Mouse (Mus musculus) forebrain, embryonic 16.5 days (tissue): Measurements from ENCODE around the gene Unc5b. TPM values are rescaled to one million over a fixed set of nuclear protein-coding genes. Genes with fewer than 3 reads are reported as not detected.
A peak's percentile ranks its signal among the peaks of the same experiment; 100 is the strongest.

Source experiments
- ATAC-seq: fragments of 200-750 bp; cut with Nextera tagmentation; 2 replicates; pipeline ENCODE4 v1.8.0; 2017; ENCODE audit warnings: mild to moderate bottlenecking, moderate library complexity
- H3K27ac ChIP-seq: fragments of 300-500 bp; sonication (generic); 2 replicates; pipeline ENCODE4 v1.5.1; 2014; ENCODE audit warnings: low read length, control low read depth
- H3K27me3 ChIP-seq: fragments of 300-500 bp; sonication (generic); replicated peaks from 2 replicates; pipeline ENCODE4 v1.6.1; 2014; ENCODE audit warnings: low read length; ENCODE audit not compliant: control insufficient read depth, insufficient read depth
- H3K36me3 ChIP-seq: fragments of 300-500 bp; sonication (generic); 2 replicates; pipeline ENCODE4 v1.6.1; 2014; ENCODE audit not compliant: control insufficient read depth, insufficient read depth
- H3K4me1 ChIP-seq: fragments of 300-500 bp; sonication (generic); replicated peaks from 2 replicates; pipeline ENCODE4 v1.6.1; 2014; ENCODE audit warnings: low read length; ENCODE audit not compliant: control insufficient read depth, insufficient read depth
- H3K4me2 ChIP-seq: fragments of 300-500 bp; sonication (generic); 2 replicates; pipeline ENCODE4 v1.6.1; 2014; ENCODE audit warnings: mild to moderate bottlenecking, low read length, control low read depth
- H3K4me3 ChIP-seq: fragments of 300-500 bp; sonication (generic); replicated peaks from 2 replicates; pipeline ENCODE4 v1.5.1; 2014; ENCODE audit warnings: mild to moderate bottlenecking, low read length, control low read depth
- H3K9ac ChIP-seq: fragments of 300-500 bp; sonication (generic); replicated peaks from 2 replicates; pipeline ENCODE4 v1.6.1; 2014; ENCODE audit warnings: low read depth, low read length, control low read depth
- H3K9me3 ChIP-seq: fragments of 300-500 bp; sonication (generic); 2 replicates; pipeline ENCODE4 v1.6.1; 2016; ENCODE audit warnings: low read length; ENCODE audit not compliant: control insufficient read depth
- WGBS: fragments of 180-500 bp; shearing (Covaris S2); extraction: QIAGEN DNeasy Blood & Tissue Kit; methylation state at CpG from one replicate; pipeline ENCODE4 v1.1.7; 2014; 5-methylcytosine and 5-hydroxymethylcytosine counted together
- polyA plus RNA-seq: library from polyadenylated mRNA; unstranded; fragments of >200 nt; fragmentation: Nextera tagmentation; extraction: Ambion mirVana; gene quantifications from 2 replicates; pipeline ENCODE4 v1.2.1, GENCODE M21; 2015

The Unc5b gene
- polyA plus RNA-seq, 1 experiment from 2014 or later, result 2.6 TPM

DNA sequence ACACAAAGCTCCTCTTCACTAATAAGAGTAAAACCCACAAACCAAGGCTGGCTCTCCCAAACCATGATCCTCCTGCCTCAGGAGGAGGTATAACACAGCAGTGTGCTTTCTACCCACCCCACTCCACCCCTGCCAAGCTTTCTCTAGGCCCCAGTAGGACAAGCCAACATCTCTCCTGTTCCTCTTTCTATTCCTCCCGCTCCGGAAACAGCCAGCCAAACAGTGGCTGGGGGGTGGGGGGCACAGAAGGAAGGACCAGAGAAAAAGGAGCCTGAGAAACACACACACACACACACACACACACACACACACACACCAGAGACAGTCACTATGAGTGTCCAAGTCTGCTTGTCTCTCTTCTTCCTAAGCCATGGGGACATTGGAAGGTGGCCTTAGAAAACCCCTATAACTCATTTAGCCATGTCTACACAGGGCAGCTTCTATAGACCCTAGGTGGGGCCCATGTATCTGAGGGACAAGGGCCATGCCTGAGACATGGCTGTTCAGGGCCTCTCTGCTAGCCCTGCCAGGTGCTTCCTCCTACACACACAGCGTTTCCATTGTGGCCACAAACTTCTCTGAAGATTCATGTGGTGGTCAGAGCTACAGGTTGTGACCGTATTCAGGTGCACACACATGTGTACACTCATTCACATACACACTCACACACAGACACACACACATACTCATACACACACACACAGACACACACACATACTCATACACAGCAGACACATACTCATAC lies 91.6 kb downstream of the Unc5b start:
- Histone ChIP-seq H3K27ac (no peak overlapping the region), H3K9ac (no peak overlapping the region), H3K36me3 (peaks cover 3% of the 10 kb centered on the region; the same call in 1 of the 2 replicates), H3K27me3 (no peaks in the 10 kb centered on the region), H3K4me2 (no peak overlapping the region), H3K4me1 (no peaks in the 10 kb centered on the region), H3K9me3 (no peaks in the 10 kb centered on the region), H3K4me3 (no peak overlapping the region)
- ATAC-seq, result no peak
- WGBS, result 89% methylated on average over 4 of the region's 4 CpGs

DNA sequence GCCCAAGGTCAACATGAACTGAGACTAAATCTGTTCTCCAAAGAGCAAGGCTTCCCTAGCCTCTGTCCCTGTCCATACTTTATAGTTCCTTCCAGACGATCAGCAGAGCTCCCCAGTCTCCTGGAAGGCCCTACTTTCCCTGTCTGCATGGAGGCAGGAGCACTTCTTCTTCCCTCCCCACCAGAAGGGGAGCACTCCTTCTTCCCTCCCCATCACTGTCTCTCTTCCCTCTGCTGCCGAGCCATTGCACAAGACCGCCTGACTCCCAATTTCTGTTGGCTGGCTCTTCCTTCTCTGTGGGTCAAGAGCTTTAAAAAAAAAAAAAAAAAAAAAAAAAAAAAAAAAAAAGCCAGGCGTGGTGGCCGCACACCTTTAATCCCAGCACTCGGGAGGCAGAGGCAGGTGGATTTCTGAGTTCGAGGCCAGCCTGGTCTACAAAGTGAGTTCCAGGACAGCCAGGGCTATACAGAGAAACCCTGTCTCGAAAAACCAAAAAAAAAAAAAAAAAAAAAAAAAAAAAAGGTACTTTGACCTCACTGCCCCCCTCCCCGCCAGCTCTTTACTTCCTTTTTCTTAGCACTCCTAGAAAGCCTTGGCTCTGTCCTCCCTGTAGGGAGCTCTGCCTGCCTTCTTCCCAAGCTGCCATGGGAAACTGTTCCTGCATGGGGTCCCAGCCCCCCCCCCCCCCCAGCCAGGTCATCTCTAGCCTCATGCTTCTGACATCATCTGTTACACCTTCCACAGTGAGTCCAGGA lies 93.3 kb downstream of the Unc5b start:
- Histone ChIP-seq H3K27me3 (no peaks in the 10 kb centered on the region), H3K36me3 (peaks cover 3% of the 10 kb centered on the region; the same call in 1 of the 2 replicates), H3K4me3 (no peak overlapping the region), H3K4me2 (no peak overlapping the region), H3K9me3 (no peaks in the 10 kb centered on the region), H3K27ac (no peak overlapping the region), H3K4me1 (no peaks in the 10 kb centered on the region), H3K9ac (no peak overlapping the region)
- no peak for ATAC-seq
- 79% methylated on average over 7 of the region's 9 CpGs for WGBS

DNA sequence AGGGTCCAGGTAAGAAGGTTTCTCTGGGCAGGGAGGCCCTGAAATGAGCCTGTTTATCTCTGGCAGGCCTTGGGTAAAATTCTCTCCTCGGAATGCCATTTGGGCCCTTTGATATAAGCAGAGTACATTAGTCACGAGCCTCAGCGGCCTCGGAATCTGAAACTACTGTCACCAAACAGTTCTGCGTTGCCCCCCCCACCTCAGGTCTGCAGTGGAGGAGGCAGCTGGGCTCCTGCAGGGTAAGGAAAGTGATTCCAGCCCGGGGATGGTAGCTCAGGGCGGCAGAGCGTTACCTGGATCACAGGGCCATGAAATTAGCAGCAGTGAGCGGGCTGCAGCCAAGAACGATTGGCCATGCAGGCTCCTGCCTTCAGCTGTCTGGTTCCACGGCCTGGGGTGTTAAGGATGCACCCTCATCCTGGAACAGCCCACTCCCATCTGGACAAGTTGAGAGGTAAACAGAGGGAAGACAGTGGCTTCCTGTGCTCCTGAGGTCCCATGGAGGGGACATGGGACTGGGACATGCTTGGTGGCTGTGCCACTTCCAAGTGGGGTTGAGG lies 94.1 kb downstream of the Unc5b start:
- ATAC-seq, result no peak
- H3K9ac ChIP-seq, result no peak overlapping the region
- no peaks in the 10 kb centered on the region for H3K9me3 ChIP-seq
- no peak overlapping the region for H3K4me3 ChIP-seq
- WGBS, result 80% methylated on average over 11 of the region's 11 CpGs
- no peaks in the 10 kb centered on the region for H3K27me3 ChIP-seq
- H3K36me3 ChIP-seq, result peaks cover 3% of the 10 kb centered on the region; the same call in 1 of the 2 replicates
- no peak overlapping the region for H3K4me2 ChIP-seq
- H3K27ac ChIP-seq, result no peak overlapping the region
- peaks cover 1% of the 10 kb centered on the region for H3K4me1 ChIP-seq

DNA sequence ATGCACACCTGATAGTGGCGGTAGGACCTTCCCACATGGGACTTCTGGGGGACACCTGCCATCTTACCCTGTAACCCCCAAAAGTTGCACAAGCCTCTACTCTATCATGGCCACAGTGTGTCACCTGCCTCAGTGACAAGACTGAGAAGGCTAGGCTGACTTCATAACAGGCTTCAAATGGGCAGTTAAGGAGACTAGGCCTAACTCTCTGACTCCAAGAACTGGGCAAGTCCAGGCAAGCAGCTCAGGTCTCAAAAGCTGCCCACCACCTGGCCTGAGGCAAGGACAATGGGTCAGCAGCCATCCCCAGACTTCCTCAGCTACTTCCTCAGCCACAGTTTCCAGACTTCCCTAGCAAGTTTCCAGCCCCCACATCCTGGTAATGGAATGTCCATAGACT lies 95.6 kb downstream of the Unc5b start:
- no peak overlapping the region for H3K9ac ChIP-seq
- H3K4me3 ChIP-seq, result no peak overlapping the region
- ATAC-seq, result no peak
- H3K4me1 ChIP-seq, result peaks cover 7% of the 10 kb centered on the region
- H3K27me3 ChIP-seq, result no peaks in the 10 kb centered on the region
- 93% methylated on average over 1 of the region's 1 CpGs for WGBS
- H3K4me2 ChIP-seq, result no peak overlapping the region
- H3K36me3 ChIP-seq, result peaks cover 3% of the 10 kb centered on the region; the same call in 1 of the 2 replicates
- no peaks in the 10 kb centered on the region for H3K9me3 ChIP-seq
- no peak overlapping the region for H3K27ac ChIP-seq

GRCm38 (mm10) chr10:60733471-60733870 lies 97.9 kb downstream of the Unc5b start:
- Histone ChIP-seq H3K4me1 (peaks cover 7% of the 10 kb centered on the region), H3K27me3 (no peaks in the 10 kb centered on the region), H3K4me2 (no peak overlapping the region), H3K9ac (no peak overlapping the region), H3K27ac (no peak overlapping the region), H3K4me3 (no peak overlapping the region), H3K36me3 (peaks cover 3% of the 10 kb centered on the region; the same call in 1 of the 2 replicates), H3K9me3 (no peaks in the 10 kb centered on the region)
- WGBS, result 87% methylated on average over 8 of the region's 8 CpGs
- no peak for ATAC-seq

- ATAC-seq, result no peak
- peak overlapping the region; percentile 36; the same call in 1 of the 2 replicates for H3K9ac ChIP-seq
- WGBS, result 29% methylated on average over 2 of the region's 2 CpGs
These were observed 99.0 kb downstream of the Unc5b start for GRCm38 (mm10) chr10:60732397-60732861.

DNA sequence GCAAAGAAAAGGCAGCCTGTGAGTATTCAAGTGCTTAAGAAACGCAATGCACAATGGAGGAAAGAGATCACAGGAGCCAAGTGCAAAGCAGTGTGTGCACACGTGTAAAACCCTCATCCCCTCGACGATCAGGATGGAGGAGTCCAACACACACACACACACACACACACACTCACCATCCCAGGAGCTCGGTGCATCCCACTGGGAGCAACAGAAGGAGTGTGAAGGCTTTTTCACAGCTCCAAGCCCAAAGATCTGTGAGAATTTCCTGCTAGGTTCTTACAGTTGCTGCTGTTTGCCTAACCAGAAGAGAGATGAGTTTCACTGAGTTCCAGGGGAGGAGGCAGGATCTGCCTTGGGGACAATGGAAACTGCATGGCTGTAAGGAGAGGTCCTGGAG lies 99.6 kb downstream of the Unc5b start:
- WGBS, result 5% methylated on average over 5 of the region's 5 CpGs
- ATAC-seq, result peak; percentile 48; the same call in 1 of the 2 replicates
- H3K9ac ChIP-seq, result peak overlapping the region; percentile 36; the same call in 1 of the 2 replicates

More at GRCm38 (mm10) chr10:60732397-60732861, 99.0 kb downstream of the Unc5b start:
- Histone ChIP-seq H3K4me3 (no peak overlapping the region), H3K36me3 (peaks cover 3% of the 10 kb centered on the region; the same call in 1 of the 2 replicates), H3K27me3 (no peaks in the 10 kb centered on the region), H3K9me3 (no peaks in the 10 kb centered on the region), H3K4me1 (peaks cover 13% of the 10 kb centered on the region), H3K4me2 (no peak overlapping the region), H3K27ac (peak overlapping the region; percentile 26; the same call in 1 of the 2 replicates)

GRCm38 (mm10) chr10:60727301-60727700 lies 104.1 kb downstream of the Unc5b start:
- no peaks in the 10 kb centered on the region for H3K9me3 ChIP-seq
- peaks cover 16% of the 10 kb centered on the region for H3K4me1 ChIP-seq
- H3K27ac ChIP-seq, result no peak overlapping the region
- H3K27me3 ChIP-seq, result no peaks in the 10 kb centered on the region
- no peak overlapping the region for H3K4me3 ChIP-seq
- no peaks in the 10 kb centered on the region for H3K36me3 ChIP-seq
- no peak for ATAC-seq
- 37% methylated on average over 5 of the region's 5 CpGs for WGBS
- H3K9ac ChIP-seq, result no peak overlapping the region
- H3K4me2 ChIP-seq, result no peak overlapping the region

More for the DNA sequence above, 99.6 kb downstream of the Unc5b start:
- no peaks in the 10 kb centered on the region for H3K27me3 ChIP-seq
- no peak overlapping the region for H3K4me2 ChIP-seq
- H3K4me1 ChIP-seq, result peaks cover 16% of the 10 kb centered on the region
- no peaks in the 10 kb centered on the region for H3K9me3 ChIP-seq
- H3K27ac ChIP-seq, result peak overlapping the region; percentile 26; the same call in 1 of the 2 replicates
- peaks cover 2% of the 10 kb centered on the region; the same call in 1 of the 2 replicates for H3K36me3 ChIP-seq
- H3K4me3 ChIP-seq, result no peak overlapping the region

GRCm38 (mm10) chr10:60726896-60727295 lies 104.5 kb downstream of the Unc5b start:
- Histone ChIP-seq H3K9me3 (no peaks in the 10 kb centered on the region), H3K9ac (no peak overlapping the region), H3K4me1 (peaks cover 12% of the 10 kb centered on the region), H3K27me3 (no peaks in the 10 kb centered on the region), H3K36me3 (no peaks in the 10 kb centered on the region), H3K4me3 (no peak overlapping the region), H3K27ac (no peak overlapping the region), H3K4me2 (no peak overlapping the region)
- WGBS, result 88% methylated on average over 3 of the region's 3 CpGs
- no peak for ATAC-seq
